Mouse (Mus musculus) E14TG2a.4 (cell line): ENCODE data around the gene Olfr462.

Experiments used
- H3K27me3 ChIP-seq: 2 replicates; pipeline ENCODE4 v1.6.1; 2014; ENCODE audit warnings: low read length, control low read depth; ENCODE audit not compliant: insufficient read depth
- H3K36me3 ChIP-seq: 2 replicates; pipeline ENCODE4 v1.6.1; 2014; ENCODE audit warnings: low read length, control low read depth; ENCODE audit not compliant: insufficient read depth
- H3K4me1 ChIP-seq: replicated peaks from 2 replicates; pipeline ENCODE4 v1.6.1; 2014; ENCODE audit warnings: low read depth, low read length, control low read depth
- H3K4me3 ChIP-seq: replicated peaks from 2 replicates; pipeline ENCODE4 v1.5.1; 2014; ENCODE audit warnings: mild to moderate bottlenecking, low read length
- H3K9me3 ChIP-seq: 2 replicates; pipeline ENCODE4 v1.6.1; 2014; ENCODE audit warnings: low read length, control low read depth
- CTCF ChIP-seq: conservative IDR thresholded peaks from 2 replicates; pipeline ENCODE4 v1.5.1; 2014; ENCODE audit warnings: low read length
- NANOG ChIP-seq: IDR thresholded peaks from 2 replicates; pipeline ENCODE4 v1.6.1; 2014; ENCODE audit warnings: borderline replicate concordance, low read length, mixed read lengths
- POU5F1 ChIP-seq: IDR thresholded peaks from 2 replicates; pipeline ENCODE4 v1.6.1; 2014; ENCODE audit warnings: low read length, borderline replicate concordance

The Olfr462 gene

GRCm38 (mm10) chr11:87859273-87859672 is 32.8 kb downstream of the Olfr462 start:
- no peak for TF ChIP-seq POU5F1
- TF ChIP-seq CTCF, result no peak
- no peak for TF ChIP-seq NANOG

GRCm38 (mm10) chr11:87854550-87854949 is 37.5 kb downstream of the Olfr462 start:
- Histone ChIP-seq H3K4me1 (peaks cover 35% of the 10 kb centered on the region), H3K36me3 (peaks cover 47% of the 10 kb centered on the region), H3K9me3 (no peaks in the 10 kb centered on the region), H3K27me3 (no peaks in the 10 kb centered on the region; the same call in 1 of the 2 replicates), H3K4me3 (no peak overlapping the region)
- TF ChIP-seq NANOG (no peak), CTCF (no peak), POU5F1 (no peak)

More at GRCm38 (mm10) chr11:87859273-87859672, 32.8 kb downstream of the Olfr462 start:
- no peaks in the 10 kb centered on the region for H3K9me3 ChIP-seq
- no peaks in the 10 kb centered on the region; the same call in 1 of the 2 replicates for H3K27me3 ChIP-seq
- H3K36me3 ChIP-seq, result peaks cover 94% of the 10 kb centered on the region
- no peak overlapping the region for H3K4me3 ChIP-seq
- peaks cover 52% of the 10 kb centered on the region for H3K4me1 ChIP-seq

- H3K4me1 ChIP-seq, result peaks cover 42% of the 10 kb centered on the region
Measured at GRCm38 (mm10) chr11:87853597-87853954, 38.5 kb downstream of the Olfr462 start.

GRCm38 (mm10) chr11:87852690-87853596 is 39.1 kb downstream of the Olfr462 start, which contains the start of gene Mks1:
Mks1 (plus strand) TSS chr11:87853215.
- Histone ChIP-seq H3K4me1 (peaks cover 45% of the 10 kb centered on the region), H3K36me3 (peaks cover 33% of the 10 kb centered on the region), H3K27me3 (no peaks in the 10 kb centered on the region; the same call in 1 of the 2 replicates), H3K4me3 (peak within 1 kb of the TSS; percentile 83), H3K9me3 (no peaks in the 10 kb centered on the region)
- no peak for TF ChIP-seq NANOG
- no peak for TF ChIP-seq CTCF

More at GRCm38 (mm10) chr11:87853597-87853954, 38.5 kb downstream of the Olfr462 start:
- Histone ChIP-seq H3K9me3 (no peaks in the 10 kb centered on the region), H3K36me3 (peaks cover 39% of the 10 kb centered on the region), H3K4me3 (peak overlapping the region; percentile 83), H3K27me3 (no peaks in the 10 kb centered on the region; the same call in 1 of the 2 replicates)
- TF ChIP-seq NANOG, result no peak
- TF ChIP-seq POU5F1, result no peak

- Histone ChIP-seq H3K4me3 (no peak overlapping the region), H3K36me3 (no peaks in the 10 kb centered on the region), H3K9me3 (no peaks in the 10 kb centered on the region), H3K4me1 (peaks cover 31% of the 10 kb centered on the region), H3K27me3 (no peaks in the 10 kb centered on the region)
- no peak for TF ChIP-seq POU5F1
- no peak for TF ChIP-seq NANOG
- no peak for TF ChIP-seq CTCF
Measured at GRCm38 (mm10) chr11:87847884-87848283, 44.2 kb downstream of the Olfr462 start.

- H3K36me3 ChIP-seq, result no peaks in the 10 kb centered on the region
- H3K9me3 ChIP-seq, result no peaks in the 10 kb centered on the region
- H3K4me1 ChIP-seq, result peaks cover 27% of the 10 kb centered on the region
- H3K27me3 ChIP-seq, result no peaks in the 10 kb centered on the region
- H3K4me3 ChIP-seq, result no peak overlapping the region
- TF ChIP-seq NANOG, result no peak
- TF ChIP-seq CTCF, result no peak
- no peak for TF ChIP-seq POU5F1
Measured at GRCm38 (mm10) chr11:87846968-87847600, 45.0 kb downstream of the Olfr462 start.

- H3K27me3 ChIP-seq, result no peaks in the 10 kb centered on the region
Measured at GRCm38 (mm10) chr11:87841436-87841835, 50.6 kb downstream of the Olfr462 start.

GRCm38 (mm10) chr11:87840676-87841075 is 51.4 kb downstream of the Olfr462 start:
- H3K27me3 ChIP-seq, result no peaks in the 10 kb centered on the region
- TF ChIP-seq CTCF (no peak), POU5F1 (no peak), NANOG (no peak)
- no peaks in the 10 kb centered on the region for H3K4me1 ChIP-seq
- no peaks in the 10 kb centered on the region for H3K9me3 ChIP-seq
- H3K4me3 ChIP-seq, result no peak overlapping the region
- H3K36me3 ChIP-seq, result no peaks in the 10 kb centered on the region

More at GRCm38 (mm10) chr11:87841436-87841835, 50.6 kb downstream of the Olfr462 start:
- Histone ChIP-seq H3K4me1 (no peaks in the 10 kb centered on the region), H3K9me3 (no peaks in the 10 kb centered on the region), H3K36me3 (no peaks in the 10 kb centered on the region), H3K4me3 (no peak overlapping the region)
- TF ChIP-seq CTCF (no peak), POU5F1 (no peak), NANOG (no peak)
